Mouse (Mus musculus): ENCODE measurements around the gene Dnase1l2.
A peak's percentile ranks its signal among the peaks of the same experiment; 100 is the strongest.

The Dnase1l2 gene

DNA sequence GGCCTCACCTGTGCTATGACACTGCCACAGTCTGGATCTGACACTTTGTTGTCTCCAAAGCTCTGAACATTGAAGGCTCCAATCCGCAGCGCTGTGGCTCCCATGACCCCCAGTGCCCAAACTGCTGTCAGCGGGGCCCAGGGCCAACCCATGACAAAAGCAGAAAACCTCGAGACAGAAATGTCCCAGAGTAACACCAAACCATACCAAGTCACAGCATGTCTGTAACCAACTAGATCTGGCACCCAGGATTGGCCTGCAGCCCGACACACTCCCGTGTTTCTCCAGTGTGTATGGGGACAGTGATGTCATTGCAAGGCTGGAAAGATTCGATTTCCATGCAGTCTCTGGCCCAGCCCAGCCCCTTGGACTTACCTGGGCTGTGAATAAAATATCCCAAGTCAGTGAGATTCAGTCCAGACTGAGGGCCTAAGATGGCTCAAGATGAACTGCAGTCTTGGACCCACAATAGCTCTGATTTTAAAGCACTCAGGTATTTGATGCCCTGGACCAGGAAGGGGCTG is at the start of gene Dnase1l2:
TSS of gene Dnase1l2 (minus strand) at position 474 of the 524 bp plus-strand sequence.
- no peak for DNase-seq

DNA sequence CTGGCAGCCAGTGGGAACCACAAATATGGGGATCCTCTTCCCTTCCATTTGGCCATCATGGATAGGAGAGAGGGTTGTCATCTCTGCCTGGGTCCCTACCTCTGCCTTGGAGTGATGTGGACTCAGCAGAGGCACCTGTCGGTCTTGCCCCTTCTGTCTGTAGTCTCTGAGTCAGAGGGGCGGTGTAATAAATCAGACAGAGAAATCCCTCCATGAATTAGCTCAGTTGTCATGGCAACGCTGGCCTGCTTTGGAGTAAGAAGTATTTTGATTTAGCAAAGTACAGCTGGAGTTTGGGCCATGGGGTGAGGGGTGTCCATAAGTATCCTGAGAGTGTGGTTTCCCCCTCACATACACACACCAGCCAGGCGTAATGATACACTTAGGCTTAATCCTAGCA is 47.5 kb upstream of the Dnase1l2 start:
- DNase-seq = no peak

DNA sequence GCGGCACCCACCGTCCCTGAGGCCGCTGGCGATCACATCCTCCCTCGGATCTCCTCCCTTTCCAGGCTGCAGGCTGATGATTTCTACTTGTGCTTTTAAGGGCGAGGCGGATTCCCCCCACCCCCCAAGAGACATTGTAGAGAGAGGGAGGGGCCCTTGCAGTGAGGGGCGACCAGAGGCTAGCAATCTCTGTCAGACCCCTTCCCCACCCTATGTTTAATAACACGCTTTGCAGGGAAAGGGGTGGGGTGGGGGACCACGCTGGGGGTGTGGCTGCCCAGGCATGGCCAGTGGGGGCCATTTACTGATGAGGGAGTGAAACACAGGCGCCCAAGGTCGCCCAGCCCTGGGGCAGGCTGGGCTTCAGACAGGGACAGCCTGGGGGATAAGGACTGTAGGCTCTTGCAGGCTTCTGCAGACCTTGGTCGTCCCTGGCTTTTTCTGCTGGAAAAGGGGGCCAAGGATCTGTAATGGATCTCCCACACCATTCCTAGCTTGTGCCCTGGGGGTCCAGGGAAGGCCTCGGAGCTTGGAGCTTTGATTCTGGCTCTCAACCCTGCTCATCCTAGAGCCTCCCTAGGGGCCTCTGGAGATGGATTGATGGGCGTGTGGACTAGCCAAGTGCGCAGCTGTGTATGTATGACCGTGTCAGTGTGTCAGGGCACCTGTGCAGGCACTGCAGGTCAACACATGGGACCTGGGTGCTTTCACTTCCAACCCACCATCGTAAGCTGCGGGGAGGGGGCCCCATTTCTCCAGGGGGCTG is 46.5 kb upstream of the Dnase1l2 start:
- DNase-seq = no peak

DNA sequence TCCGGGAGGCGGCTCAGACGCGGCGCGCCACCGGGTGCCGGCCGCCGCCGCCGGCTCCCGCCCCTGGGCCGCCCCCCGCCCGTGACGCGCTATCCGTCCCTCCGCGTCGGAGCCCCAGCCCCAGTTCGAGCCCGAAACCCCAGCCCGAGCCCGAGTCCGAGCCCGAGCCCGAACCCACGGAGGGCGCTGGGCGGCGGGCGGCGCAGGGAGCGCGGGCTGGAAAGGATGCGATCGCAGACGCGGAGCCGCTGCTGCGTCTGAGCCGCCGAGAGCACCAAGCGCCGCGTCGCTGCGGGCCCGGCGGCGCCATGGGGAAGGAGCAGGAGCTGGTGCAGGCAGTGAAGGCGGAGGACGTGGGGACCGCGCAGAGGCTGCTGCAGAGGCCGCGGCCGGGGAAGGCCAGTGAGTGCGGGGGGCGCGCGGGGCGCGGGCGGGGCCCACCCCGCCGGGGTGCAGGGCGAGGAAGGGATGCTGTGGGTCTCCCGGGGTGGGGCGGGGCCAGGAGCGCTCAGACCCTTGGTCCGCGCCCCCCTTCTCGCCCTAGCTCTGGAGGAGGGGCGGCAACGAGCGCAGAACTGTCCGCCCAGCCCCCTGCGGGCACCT is 45.9 kb upstream of the Dnase1l2 start:
- DNase-seq = peak; percentile 27

DNA sequence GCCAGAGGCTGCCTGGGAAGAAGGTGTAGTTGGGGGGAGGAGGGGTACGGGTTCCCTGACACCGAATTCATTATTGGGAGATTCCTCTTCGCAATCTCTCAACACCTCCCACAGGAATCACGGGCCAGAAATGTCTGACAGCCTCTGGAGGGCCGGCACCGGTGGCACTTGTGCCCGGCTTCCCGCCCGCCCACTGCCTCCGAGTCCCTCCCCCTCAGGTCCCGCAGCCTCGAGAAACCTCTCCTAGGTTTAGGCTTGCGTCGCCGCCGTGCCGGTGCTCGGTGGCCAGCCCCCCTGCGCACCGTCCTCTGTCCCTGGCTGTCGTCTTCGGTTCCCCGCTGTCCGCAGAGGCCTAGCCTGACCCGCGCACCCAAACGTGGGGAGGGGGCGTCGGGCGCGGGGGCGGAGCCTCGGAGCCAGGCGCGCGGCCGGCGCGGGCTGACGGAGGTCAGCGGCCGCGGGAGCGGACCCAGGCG is 45.3 kb upstream of the Dnase1l2 start, which contains the start of gene Caskin1:
TSS of gene Caskin1 (plus strand) at position 416 of the 476 bp plus-strand sequence.
- DNase-seq = peak; percentile 29

DNA sequence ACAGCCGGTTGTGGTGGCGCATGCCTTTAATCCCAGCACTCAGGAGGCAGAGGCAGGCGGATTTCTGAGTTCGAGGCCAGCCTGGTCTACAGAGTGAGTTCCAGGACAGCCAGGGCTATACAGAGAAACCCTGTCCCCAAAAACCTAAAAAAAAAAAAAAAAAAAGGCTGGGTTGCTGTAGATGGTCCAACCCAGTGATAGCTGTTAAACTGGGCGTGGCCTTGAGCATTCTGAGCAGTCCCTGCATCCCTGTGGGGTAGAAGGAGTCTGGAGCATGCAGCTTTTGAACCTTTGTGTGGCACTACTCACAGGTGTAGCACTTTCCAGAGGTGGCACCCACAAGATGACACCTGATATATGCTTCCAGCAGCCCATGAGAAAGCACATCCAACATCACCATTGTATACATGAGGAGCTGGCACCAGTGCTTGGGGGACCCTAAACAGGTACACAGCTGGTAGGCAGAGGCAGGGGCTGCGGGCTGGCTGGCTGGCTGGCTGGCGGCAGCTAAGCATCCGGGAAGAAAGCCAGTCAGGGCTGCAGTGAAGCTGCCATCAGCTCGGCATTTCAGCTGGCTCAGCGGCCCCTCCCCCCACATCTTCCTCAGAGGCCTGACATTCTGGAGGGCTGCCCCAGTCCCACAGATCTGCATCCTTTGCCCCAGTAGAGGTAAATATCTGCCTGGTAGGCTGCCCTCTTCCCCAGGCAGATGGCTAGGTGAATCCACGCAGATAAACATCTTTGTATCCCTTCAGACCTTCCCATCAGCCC is 42.4 kb upstream of the Dnase1l2 start:
- DNase-seq = no peak

DNA sequence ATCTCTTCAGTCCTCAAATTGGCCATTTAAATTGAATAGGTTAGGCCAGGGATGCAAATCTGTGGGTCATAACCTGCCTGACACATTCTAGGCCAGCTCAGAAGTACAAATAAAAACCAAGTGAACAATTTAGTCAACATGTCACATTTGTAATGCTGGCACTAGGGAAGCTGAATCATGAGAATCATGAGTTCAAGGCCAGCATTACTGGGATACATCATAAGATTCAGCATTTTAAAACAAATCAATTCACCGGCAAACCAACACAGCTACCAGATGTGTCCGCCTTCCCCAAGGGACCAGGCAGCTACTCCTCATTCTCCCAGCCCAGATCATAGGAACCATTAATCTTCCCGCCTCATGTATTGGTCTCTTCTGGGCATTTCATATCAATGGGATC is 40.6 kb upstream of the Dnase1l2 start:
- no peak for DNase-seq

DNA sequence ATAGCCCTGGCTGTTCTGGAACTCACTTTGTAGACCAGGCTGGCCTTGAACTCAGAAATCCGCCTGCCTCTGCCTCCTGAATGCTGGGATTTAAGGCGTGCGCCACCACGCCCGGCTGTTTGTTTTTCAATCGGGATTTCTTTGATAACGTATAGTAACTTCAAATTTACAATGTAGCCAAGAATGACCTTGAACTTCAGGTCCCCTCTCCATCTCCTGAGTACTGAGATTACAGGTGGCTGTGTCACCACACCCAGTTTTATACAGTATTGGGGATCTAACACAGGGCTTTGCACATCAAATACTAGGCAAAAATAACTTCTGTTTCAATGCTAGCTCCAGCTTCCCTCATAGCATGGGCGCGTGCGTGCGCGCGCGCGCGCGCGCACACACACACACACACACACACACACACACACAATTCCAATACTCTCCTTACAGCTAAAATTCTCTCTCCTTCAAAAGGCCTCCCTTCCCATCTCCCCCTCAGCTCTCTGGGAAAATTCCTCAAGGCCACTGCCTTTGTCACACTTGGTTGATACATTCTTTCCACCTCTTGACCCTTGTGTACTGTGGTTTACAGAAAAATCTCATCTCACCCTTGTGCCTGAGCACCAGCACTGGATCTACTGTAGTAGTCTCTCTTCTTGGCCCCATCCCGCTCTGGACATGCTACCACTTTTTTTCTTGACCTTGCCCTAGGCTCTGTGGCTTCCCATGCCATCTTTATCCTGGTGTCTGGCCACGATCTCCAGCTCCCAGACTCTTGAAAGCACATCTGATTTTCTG is 38.3 kb upstream of the Dnase1l2 start:
- no peak for DNase-seq

DNA sequence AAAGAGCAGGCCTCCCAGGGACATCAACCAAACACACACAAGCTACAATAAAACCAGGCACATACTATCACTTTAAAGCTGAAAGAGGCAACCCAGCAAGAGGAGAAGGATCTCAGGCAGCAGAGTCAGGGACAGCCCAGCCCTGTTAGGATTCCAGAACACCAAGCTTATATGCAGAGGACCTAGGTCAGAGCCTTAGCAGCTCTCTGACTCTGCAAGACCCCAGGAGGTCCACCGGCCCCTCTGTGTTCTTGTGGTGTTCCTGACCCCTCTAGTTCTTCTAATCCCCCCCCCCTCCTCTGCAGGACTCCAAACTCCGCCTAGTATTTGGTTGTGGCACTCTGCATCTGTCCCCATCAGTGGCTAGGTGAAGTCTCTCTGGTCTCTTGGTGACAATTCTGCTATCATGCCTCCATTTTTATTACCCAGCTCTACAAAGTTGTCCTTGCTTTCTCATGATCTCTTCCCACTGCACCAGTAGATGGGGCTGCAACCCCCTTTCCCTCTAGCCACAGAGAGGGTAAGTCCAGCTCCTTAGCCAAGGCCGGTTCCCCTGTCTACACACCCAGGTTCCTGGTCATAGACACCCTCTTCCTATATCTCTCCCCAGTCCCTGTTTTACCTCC is 37.4 kb upstream of the Dnase1l2 start:
- no peak for DNase-seq

DNA sequence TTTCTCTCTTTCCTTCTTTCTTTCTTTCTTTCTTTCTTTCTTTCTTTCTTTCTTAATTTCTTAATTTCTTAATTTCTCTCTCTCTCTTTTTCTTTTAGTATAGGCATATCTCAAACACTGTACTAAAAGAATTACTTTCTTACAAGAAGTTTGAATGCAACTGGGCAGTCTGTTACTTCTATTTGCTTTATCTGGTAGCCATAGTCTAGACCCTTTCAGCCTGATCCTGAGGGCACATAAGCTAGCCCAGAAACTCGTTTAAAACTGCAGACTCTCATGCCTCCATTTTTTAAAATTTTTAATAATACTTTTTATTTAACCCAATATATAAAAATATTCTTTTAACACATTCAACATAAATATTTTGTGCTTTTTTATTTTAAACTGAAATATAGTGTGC is 36.5 kb upstream of the Dnase1l2 start:
- no peak for DNase-seq

DNA sequence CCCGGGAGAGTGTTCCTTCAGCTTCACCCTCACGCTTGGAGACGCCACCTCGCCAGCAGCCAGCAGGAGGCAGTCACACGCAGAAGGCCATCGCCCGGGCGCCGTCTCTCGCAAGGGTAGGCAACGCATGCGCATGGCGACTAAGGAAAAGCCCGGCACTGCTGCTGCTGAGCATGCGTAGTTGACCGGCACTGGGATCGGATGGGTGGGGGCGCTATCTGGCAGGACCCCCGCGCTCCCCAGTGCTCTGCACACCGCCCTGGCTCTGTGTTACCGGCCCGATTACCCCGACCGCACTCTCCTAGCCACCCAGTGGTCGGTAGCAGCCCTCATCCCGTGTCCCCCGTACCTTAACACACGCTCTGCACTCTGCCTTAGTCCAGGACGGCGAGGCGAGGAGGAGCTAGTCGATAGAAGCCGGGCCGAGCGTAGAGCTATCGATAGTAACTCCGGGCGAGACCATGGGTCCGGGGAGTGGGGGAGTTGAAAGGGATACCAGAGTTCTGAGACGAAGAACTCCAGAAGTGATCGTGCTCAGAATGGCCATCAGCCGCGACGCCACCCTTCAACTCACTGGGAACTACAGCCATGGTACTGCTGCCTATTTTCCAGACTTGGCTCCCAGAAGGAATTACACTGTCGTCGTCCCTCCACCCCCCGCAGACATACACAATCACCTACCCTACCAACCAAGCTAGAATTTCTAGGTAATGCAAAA is 35.9 kb upstream of the Dnase1l2 start, which contains the start of gene Mlst8:
TSS of gene Mlst8 (minus strand) at position 416 of the 718 bp plus-strand sequence.
- peak; percentile 99 for DNase-seq

DNA sequence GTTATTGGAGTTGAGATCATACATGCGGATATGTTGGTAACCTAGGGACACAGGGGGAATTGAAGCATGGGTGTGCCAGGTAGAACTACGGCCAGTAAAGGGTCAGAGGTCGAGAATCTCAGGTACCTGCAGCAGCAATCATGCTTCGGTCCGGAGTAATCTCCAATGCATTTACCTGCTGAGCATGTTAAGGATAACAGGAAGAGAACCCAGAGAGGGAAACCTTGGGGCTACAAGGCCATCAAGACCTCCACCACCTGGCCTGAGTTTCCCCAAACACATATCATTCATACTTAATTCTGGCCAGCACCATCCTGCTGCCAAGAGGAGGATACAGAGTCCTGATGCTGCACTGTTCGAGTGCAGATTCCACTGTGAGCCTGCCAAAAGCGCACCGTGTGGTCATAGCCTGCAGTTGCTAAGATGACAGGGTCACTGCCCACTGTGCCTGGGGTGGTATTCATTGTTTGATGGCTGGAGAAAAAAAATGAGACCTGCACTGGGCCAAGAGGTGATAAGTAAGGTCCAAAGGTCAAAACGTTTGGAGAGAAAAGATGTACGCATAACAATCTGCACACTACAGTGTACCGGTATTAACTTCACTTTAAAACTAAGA is 35.2 kb upstream of the Dnase1l2 start:
- DNase-seq = no peak

DNA sequence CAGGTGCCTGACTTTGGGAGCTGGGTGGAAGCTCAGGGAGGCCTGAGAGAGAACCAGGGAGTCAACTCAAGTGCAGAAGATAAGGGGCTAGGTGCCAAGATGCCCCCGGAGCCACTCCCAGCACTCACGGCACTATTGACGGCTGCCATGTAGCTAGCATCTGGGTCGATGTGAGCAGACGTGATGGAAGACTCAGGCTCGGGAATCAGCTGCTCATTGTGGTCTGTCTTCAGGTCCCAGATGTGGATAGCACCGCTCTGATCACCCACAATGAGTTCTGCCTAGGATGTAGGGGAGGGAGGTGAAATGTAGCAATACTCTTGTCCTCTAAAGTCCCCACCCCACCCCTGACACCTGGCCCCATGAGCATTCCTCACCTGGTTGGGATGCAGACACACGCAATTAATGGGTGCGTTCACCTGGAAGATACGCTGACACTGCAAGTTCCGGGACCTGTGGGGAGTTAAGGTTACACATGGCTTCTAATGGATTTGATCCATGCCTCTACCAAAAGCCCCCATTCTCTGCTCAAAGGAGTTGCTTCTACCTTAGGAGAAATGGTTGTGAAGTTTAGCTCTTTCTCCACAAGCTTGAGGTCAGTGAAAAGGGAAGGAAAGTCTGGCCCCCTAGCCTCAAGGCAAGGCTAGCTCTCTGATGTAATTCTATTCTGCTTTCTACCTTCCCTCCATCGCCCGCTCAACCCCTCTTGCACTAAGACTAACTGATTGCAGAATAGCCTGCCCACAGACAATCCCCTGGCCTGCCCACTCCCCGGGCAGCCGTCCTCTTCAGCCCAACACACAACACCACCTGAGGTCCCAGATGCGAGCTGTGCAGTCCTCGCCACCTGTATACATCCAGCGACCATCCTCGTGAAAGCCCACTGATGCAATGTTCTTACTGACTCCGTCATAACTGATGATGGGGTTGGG is 34.4 kb upstream of the Dnase1l2 start:
- DNase-seq = no peak

DNA sequence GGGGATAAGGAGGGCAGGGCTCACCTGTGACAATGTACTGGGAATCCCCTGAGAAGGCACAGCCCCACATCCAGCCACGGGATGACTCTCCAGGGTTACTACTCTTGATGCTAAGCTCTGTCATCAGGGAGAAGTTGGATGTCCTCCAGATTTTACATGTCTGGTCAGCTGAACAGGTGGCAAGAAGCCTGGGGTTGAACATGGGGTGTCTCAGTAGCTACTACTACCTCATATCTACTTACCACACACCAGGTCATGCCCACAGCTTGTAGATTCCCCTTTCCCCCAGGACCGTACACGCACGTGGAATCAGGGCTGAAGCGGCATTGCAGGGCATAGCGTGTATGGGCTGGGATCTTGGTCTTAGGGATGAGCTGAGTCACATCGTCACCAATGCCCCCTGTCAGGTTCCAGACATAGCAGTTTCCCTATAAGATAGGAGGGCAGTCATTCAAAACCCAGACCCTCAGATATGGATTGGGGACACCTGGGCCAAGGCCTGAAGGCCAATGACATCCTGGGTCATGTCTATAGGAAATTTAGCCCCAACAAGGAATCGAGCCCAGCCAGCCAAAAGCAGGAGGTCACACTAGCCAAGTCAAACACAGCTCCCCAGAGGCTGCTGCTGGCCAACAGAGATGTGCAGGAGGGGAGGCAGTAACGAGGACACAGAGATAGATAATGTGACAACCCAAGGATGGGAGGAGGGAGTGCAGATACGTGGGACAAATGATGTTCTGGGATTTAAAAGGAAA is 33.3 kb upstream of the Dnase1l2 start:
- DNase-seq = no peak

DNA sequence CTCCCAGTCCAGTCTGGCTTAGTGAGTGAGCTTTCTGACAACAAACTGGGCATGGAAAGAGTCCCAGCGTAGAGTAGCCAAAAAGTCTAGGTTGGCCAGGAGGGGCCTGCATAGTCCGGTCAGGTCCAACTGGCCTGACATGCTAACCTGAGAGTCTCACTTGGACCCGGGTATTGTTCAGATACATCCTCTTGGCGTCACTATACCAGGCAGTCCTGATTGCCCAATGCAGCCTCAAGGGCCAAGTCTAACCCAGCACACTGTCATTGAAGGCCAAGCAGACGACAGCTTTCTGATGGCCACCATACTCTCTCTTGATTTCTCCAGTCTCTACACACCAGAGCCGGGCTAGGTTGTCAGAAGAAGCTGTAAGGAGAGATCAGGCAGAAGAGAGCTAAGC is 32.7 kb upstream of the Dnase1l2 start:
- DNase-seq = no peak

DNA sequence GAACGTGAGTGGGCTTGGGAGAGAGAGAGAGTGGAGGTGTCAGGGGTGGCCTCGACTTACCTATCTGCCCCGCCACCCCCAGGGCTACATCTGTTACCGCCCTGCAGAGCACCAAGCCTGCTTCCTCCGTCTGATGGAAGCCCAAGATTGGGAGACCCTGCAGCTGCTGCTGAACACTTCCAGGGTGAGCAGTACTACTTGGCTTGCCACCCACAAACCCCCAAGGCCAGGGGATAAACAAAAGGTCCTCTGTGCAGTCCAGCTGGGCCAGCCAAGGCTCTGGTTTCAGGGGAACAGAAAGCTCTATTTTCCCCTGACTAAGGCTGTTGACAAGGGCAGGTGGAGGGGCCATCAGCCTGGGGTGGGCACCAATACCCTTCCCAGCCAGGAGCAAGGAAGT is 31.7 kb upstream of the Dnase1l2 start:
- DNase-seq = no peak

DNA sequence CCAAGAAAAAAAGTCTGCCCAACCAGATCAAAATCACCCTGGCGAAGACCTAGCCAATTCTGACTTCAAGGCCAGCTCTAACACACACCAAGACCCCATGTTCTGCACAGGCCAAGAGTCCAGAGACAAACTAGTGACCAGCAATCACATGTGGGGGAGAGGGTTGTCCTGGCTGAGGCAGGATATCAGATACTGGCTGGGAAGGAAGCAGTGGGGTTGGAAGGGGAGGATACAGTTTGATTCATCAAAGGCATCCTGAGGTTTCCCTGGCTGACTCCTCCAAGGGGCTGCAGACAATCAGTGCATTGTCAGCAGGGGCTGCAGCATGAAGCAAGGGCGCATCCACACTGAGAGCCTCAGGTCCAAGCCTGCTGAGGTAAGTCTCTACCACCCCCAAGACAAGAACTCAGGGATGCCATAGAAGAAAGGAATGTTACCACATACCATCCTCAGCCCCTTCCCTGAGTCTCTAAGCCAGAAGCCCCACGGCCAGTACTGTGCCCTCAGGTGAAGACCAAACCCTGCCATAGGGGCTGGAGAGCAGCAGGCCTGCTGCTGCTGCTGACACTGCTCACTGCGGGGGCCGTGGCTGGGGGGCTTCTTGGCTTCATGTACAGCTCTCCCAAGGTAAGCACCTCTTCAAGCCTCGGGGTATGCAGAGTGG is 30.8 kb upstream of the Dnase1l2 start, which contains the start of gene Bricd5:
TSS of gene Bricd5 (plus strand) at position 273 of the 664 bp plus-strand sequence.
- no peak for DNase-seq

DNA sequence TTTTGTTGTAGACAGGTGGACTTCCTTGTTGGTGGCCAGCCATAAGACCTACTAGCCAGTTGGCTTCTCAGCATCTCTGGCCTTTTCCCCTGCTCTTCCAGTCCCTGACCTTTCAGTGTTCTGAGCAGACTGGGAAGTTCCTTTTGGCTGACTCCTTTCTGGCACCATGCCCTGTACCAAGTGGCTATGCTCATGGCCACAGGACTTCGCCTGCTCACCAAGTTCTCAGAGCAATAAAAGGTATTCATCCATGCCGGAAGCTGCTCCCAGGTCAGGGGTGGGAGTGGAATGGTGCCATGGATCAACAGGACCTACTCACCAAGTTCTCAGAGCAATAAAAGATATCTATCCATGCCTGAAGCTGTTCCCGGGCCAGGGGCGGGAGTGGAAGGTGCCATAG is 29.6 kb upstream of the Dnase1l2 start:
- DNase-seq = peak; percentile 57
